Mouse (Mus musculus): ENCODE measurements around the gene Tmem80. TPM values are rescaled to one million over a fixed set of nuclear protein-coding genes. Genes with fewer than 3 reads are reported as not detected.
A peak's percentile ranks its signal among the peaks of the same experiment; 100 is the strongest.

The Tmem80 gene
- polyA plus RNA-seq, 1 experiment from 2014 or later, result 33.2 TPM

- no peak overlapping the region for H3K27ac ChIP-seq (ENCODE audit: low read depth, low read length)
- no peak overlapping the region for H3K4me3 ChIP-seq (ENCODE audit: low read depth, low read length)
- H3K4me1 ChIP-seq (replicated peaks; ENCODE audit: control insufficient read depth, insufficient read depth, low read length), result peaks cover 4% of the 10 kb centered on the region; the same call in 1 of the 2 replicates
- H3K27me3 ChIP-seq (ENCODE audit: control insufficient read depth, insufficient read depth, low read length), result no peaks in the 10 kb centered on the region
- H3K4me2 ChIP-seq (ENCODE audit: low read depth, low read length, severe bottlenecking), result no peak overlapping the region
- no peak for DNase-seq (ENCODE audit: low spot score)
- H3K9ac ChIP-seq (ENCODE audit: low read length), result no peak overlapping the region; the same call in 1 of the 2 replicates
- ATAC-seq (replicated peaks; ENCODE audit: low FRiP score), result no peak
- no peaks in the 10 kb centered on the region for H3K9me3 ChIP-seq (ENCODE audit: control insufficient read depth, low read length)
- no peaks in the 10 kb centered on the region; the same call in 1 of the 2 replicates for H3K36me3 ChIP-seq (ENCODE audit: control insufficient read depth, insufficient read depth, low read length)
- 89% methylated on average over 6 of the region's 6 CpGs for WGBS
Measured at GRCm38 (mm10) chr7:141331990-141332389, 4.5 kb downstream of the Tmem80 start.

- no peaks in the 10 kb centered on the region for H3K9me3 ChIP-seq (ENCODE audit: control insufficient read depth, low read length)
- H3K4me2 ChIP-seq (ENCODE audit: low read depth, low read length, severe bottlenecking), result no peak overlapping the region
- 0 out of 2 replicates have a peak, but pooled peaks cover 4% of the 10 kb centered on the region for H3K4me1 ChIP-seq (replicated peaks; ENCODE audit: control insufficient read depth, insufficient read depth, low read length)
- no peak overlapping the region for H3K27ac ChIP-seq (ENCODE audit: low read depth, low read length)
- WGBS, result 86% methylated on average over 2 of the region's 2 CpGs
- DNase-seq (ENCODE audit: low spot score) (no peak), ATAC-seq (replicated peaks; ENCODE audit: low FRiP score) (no peak; the same call in 1 of the 2 replicates)
- H3K4me3 ChIP-seq (ENCODE audit: low read depth, low read length), result no peak overlapping the region
- H3K9ac ChIP-seq (ENCODE audit: low read length), result no peak overlapping the region
- H3K36me3 ChIP-seq (ENCODE audit: control insufficient read depth, insufficient read depth, low read length), result no peaks in the 10 kb centered on the region; the same call in 1 of the 2 replicates
- H3K27me3 ChIP-seq (ENCODE audit: control insufficient read depth, insufficient read depth, low read length), result peaks cover 7% of the 10 kb centered on the region
Measured at GRCm38 (mm10) chr7:141335044-141335579, 7.6 kb downstream of the Tmem80 start.

GRCm38 (mm10) chr7:141335682-141336081 is 8.1 kb downstream of the Tmem80 start:
- 92% methylated on average over 4 of the region's 4 CpGs for WGBS
- Histone ChIP-seq H3K27ac (ENCODE audit: low read depth, low read length) (no peak overlapping the region), H3K4me3 (ENCODE audit: low read depth, low read length) (no peak overlapping the region), H3K36me3 (ENCODE audit: control insufficient read depth, insufficient read depth, low read length) (no peaks in the 10 kb centered on the region; the same call in 1 of the 2 replicates), H3K9me3 (ENCODE audit: control insufficient read depth, low read length) (no peaks in the 10 kb centered on the region), H3K27me3 (ENCODE audit: control insufficient read depth, insufficient read depth, low read length) (peaks cover 7% of the 10 kb centered on the region), H3K9ac (ENCODE audit: low read length) (no peak overlapping the region), H3K4me1 (replicated peaks; ENCODE audit: control insufficient read depth, insufficient read depth, low read length) (0 out of 2 replicates have a peak, but pooled peaks cover 4% of the 10 kb centered on the region), H3K4me2 (ENCODE audit: low read depth, low read length, severe bottlenecking) (no peak overlapping the region)
- ATAC-seq (replicated peaks; ENCODE audit: low FRiP score) (no peak), DNase-seq (ENCODE audit: low spot score) (no peak)

GRCm38 (mm10) chr7:141336296-141336695 is 8.8 kb downstream of the Tmem80 start:
- peaks cover 7% of the 10 kb centered on the region for H3K27me3 ChIP-seq (ENCODE audit: control insufficient read depth, insufficient read depth, low read length)
- 0 out of 2 replicates have a peak, but pooled peaks cover 4% of the 10 kb centered on the region for H3K4me1 ChIP-seq (replicated peaks; ENCODE audit: control insufficient read depth, insufficient read depth, low read length)
- no peaks in the 10 kb centered on the region; the same call in 1 of the 2 replicates for H3K36me3 ChIP-seq (ENCODE audit: control insufficient read depth, insufficient read depth, low read length)
- WGBS, result 77% methylated on average over 3 of the region's 3 CpGs
- H3K27ac ChIP-seq (ENCODE audit: low read depth, low read length), result no peak overlapping the region
- H3K4me2 ChIP-seq (ENCODE audit: low read depth, low read length, severe bottlenecking), result no peak overlapping the region
- no peak overlapping the region for H3K9ac ChIP-seq (ENCODE audit: low read length)
- ATAC-seq (replicated peaks; ENCODE audit: low FRiP score) (no peak), DNase-seq (ENCODE audit: low spot score) (no peak)
- H3K4me3 ChIP-seq (ENCODE audit: low read depth, low read length), result no peak overlapping the region
- H3K9me3 ChIP-seq (ENCODE audit: control insufficient read depth, low read length), result no peaks in the 10 kb centered on the region

GRCm38 (mm10) chr7:141337716-141338416 is 10.3 kb downstream of the Tmem80 start:
- Histone ChIP-seq H3K27me3 (ENCODE audit: control insufficient read depth, insufficient read depth, low read length) (peaks cover 7% of the 10 kb centered on the region), H3K9ac (ENCODE audit: low read length) (no peak overlapping the region), H3K27ac (ENCODE audit: low read depth, low read length) (no peak overlapping the region), H3K4me3 (ENCODE audit: low read depth, low read length) (no peak overlapping the region), H3K4me1 (replicated peaks; ENCODE audit: control insufficient read depth, insufficient read depth, low read length) (0 out of 2 replicates have a peak, but pooled peaks cover 4% of the 10 kb centered on the region), H3K36me3 (ENCODE audit: control insufficient read depth, insufficient read depth, low read length) (no peaks in the 10 kb centered on the region; the same call in 1 of the 2 replicates), H3K9me3 (ENCODE audit: control insufficient read depth, low read length) (no peaks in the 10 kb centered on the region), H3K4me2 (ENCODE audit: low read depth, low read length, severe bottlenecking) (no peak overlapping the region)
- ATAC-seq (replicated peaks; ENCODE audit: low FRiP score) (no peak), DNase-seq (ENCODE audit: low spot score) (no peak)
- WGBS, result 84% methylated on average over 3 of the region's 3 CpGs

- H3K27ac ChIP-seq (ENCODE audit: low read depth, low read length), result no peak within 1 kb of the TSS
- WGBS, result 2% methylated on average over 23 of the region's 23 CpGs
- 0 out of 2 replicates have a peak, but pooled peaks have one; percentile 55 for ATAC-seq (replicated peaks; ENCODE audit: low FRiP score)
Measured at GRCm38 (mm10) chr7:141338576-141339131, 11.1 kb downstream of the Tmem80 start, which contains the start of gene Eps8l2. Gene Eps8l2, plus strand, starts transcription at chr7:141338880.

GRCm38 (mm10) chr7:141339215-141339920 is 11.8 kb downstream of the Tmem80 start:
- no peak overlapping the region for H3K27ac ChIP-seq (ENCODE audit: low read depth, low read length)

More at GRCm38 (mm10) chr7:141338576-141339131, 11.1 kb downstream of the Tmem80 start, which contains the start of gene Eps8l2:
- no peaks in the 10 kb centered on the region for H3K36me3 ChIP-seq (ENCODE audit: control insufficient read depth, insufficient read depth, low read length)
- 0 out of 2 replicates have a peak, but pooled peaks cover 4% of the 10 kb centered on the region for H3K4me1 ChIP-seq (replicated peaks; ENCODE audit: control insufficient read depth, insufficient read depth, low read length)
- H3K9ac ChIP-seq (ENCODE audit: low read length), result peak within 1 kb of the TSS; percentile 43; the same call in 1 of the 2 replicates
- peaks cover 7% of the 10 kb centered on the region for H3K27me3 ChIP-seq (ENCODE audit: control insufficient read depth, insufficient read depth, low read length)
- DNase-seq (ENCODE audit: low spot score), result peak; percentile 65
- H3K9me3 ChIP-seq (ENCODE audit: control insufficient read depth, low read length), result no peaks in the 10 kb centered on the region
- peak within 1 kb of the TSS; percentile 0; the same call in 1 of the 2 replicates for H3K4me3 ChIP-seq (ENCODE audit: low read depth, low read length)
- H3K4me2 ChIP-seq (ENCODE audit: low read depth, low read length, severe bottlenecking), result peak within 1 kb of the TSS; percentile 38; the same call in 1 of the 2 replicates

GRCm38 (mm10) chr7:141340023-141340422 is 12.5 kb downstream of the Tmem80 start:
- no peak for DNase-seq (ENCODE audit: low spot score)
- Histone ChIP-seq H3K4me3 (ENCODE audit: low read depth, low read length) (no peak overlapping the region), H3K27me3 (ENCODE audit: control insufficient read depth, insufficient read depth, low read length) (peaks cover 7% of the 10 kb centered on the region), H3K27ac (ENCODE audit: low read depth, low read length) (no peak overlapping the region), H3K4me2 (ENCODE audit: low read depth, low read length, severe bottlenecking) (no peak overlapping the region), H3K36me3 (ENCODE audit: control insufficient read depth, insufficient read depth, low read length) (no peaks in the 10 kb centered on the region), H3K4me1 (replicated peaks; ENCODE audit: control insufficient read depth, insufficient read depth, low read length) (0 out of 2 replicates have a peak, but pooled peaks cover 4% of the 10 kb centered on the region), H3K9me3 (ENCODE audit: control insufficient read depth, low read length) (no peaks in the 10 kb centered on the region), H3K9ac (ENCODE audit: low read length) (no peak overlapping the region)
- WGBS, result 75% methylated on average over 7 of the region's 7 CpGs
- ATAC-seq (replicated peaks; ENCODE audit: low FRiP score), result no peak

More at GRCm38 (mm10) chr7:141339215-141339920, 11.8 kb downstream of the Tmem80 start:
- ATAC-seq (replicated peaks; ENCODE audit: low FRiP score) (no peak), DNase-seq (ENCODE audit: low spot score) (no peak)
- Histone ChIP-seq H3K4me3 (ENCODE audit: low read depth, low read length) (no peak overlapping the region), H3K27me3 (ENCODE audit: control insufficient read depth, insufficient read depth, low read length) (peaks cover 7% of the 10 kb centered on the region), H3K36me3 (ENCODE audit: control insufficient read depth, insufficient read depth, low read length) (no peaks in the 10 kb centered on the region), H3K4me1 (replicated peaks; ENCODE audit: control insufficient read depth, insufficient read depth, low read length) (0 out of 2 replicates have a peak, but pooled peaks cover 4% of the 10 kb centered on the region), H3K9ac (ENCODE audit: low read length) (peak overlapping the region; percentile 43; the same call in 1 of the 2 replicates), H3K9me3 (ENCODE audit: control insufficient read depth, low read length) (no peaks in the 10 kb centered on the region), H3K4me2 (ENCODE audit: low read depth, low read length, severe bottlenecking) (peak overlapping the region; percentile 38; the same call in 1 of the 2 replicates)
- WGBS, result 32% methylated on average over 20 of the region's 20 CpGs
